Mouse (Mus musculus): Measurements from ENCODE around the gene Gabrr2. TPM values are rescaled to one million over a fixed set of nuclear protein-coding genes. Genes with fewer than 3 reads are reported as not detected.
"Not testable (repeated sequence)": the region's sequence is repeated elsewhere in the genome, so short reads cannot be mapped to it uniquely, and the experiment has no call there.

Gene Gabrr2
- polyA plus RNA-seq, 1 experiment from 2014 or later = 0.94 TPM

GRCm38 (mm10) chr4:33075776-33076524 is 13.2 kb downstream of the Gabrr2 start:
- Histone ChIP-seq H3K4me2 (replicated peaks) (no peak overlapping the region), H3K4me1 (replicated peaks; ENCODE audit: control insufficient read depth, insufficient read depth, low read length) (no peaks in the 10 kb centered on the region), H3K9me3 (ENCODE audit: control insufficient read depth, low read length) (no peaks in the 10 kb centered on the region), H3K27ac (no peak overlapping the region), H3K9ac (no peak overlapping the region), H3K27me3 (ENCODE audit: control insufficient read depth, insufficient read depth, low read length) (no peaks in the 10 kb centered on the region), H3K4me3 (replicated peaks; ENCODE audit: low read length) (no peak overlapping the region), H3K36me3 (replicated peaks; ENCODE audit: control insufficient read depth, insufficient read depth) (no peaks in the 10 kb centered on the region)
- DNase-seq (ENCODE audit: low spot score) = no peak
- WGBS = 85% methylated on average over 5 of the region's 5 CpGs
- no peak for ATAC-seq (ENCODE audit: low FRiP score)

GRCm38 (mm10) chr4:33077161-33077560 is 14.4 kb downstream of the Gabrr2 start:
- no peak overlapping the region for H3K9ac ChIP-seq
- no peaks in the 10 kb centered on the region for H3K36me3 ChIP-seq (replicated peaks; ENCODE audit: control insufficient read depth, insufficient read depth)
- H3K4me2 ChIP-seq (replicated peaks) = no peak overlapping the region
- H3K9me3 ChIP-seq (ENCODE audit: control insufficient read depth, low read length) = no peaks in the 10 kb centered on the region
- DNase-seq (ENCODE audit: low spot score) (no peak), ATAC-seq (ENCODE audit: low FRiP score) (no peak)
- 82% methylated on average over 11 of the region's 11 CpGs for WGBS
- no peaks in the 10 kb centered on the region for H3K27me3 ChIP-seq (ENCODE audit: control insufficient read depth, insufficient read depth, low read length)
- no peak overlapping the region for H3K4me3 ChIP-seq (replicated peaks; ENCODE audit: low read length)
- H3K27ac ChIP-seq = no peak overlapping the region
- no peaks in the 10 kb centered on the region for H3K4me1 ChIP-seq (replicated peaks; ENCODE audit: control insufficient read depth, insufficient read depth, low read length)

GRCm38 (mm10) chr4:33077724-33078123 is 14.9 kb downstream of the Gabrr2 start:
- Histone ChIP-seq H3K27me3 (ENCODE audit: control insufficient read depth, insufficient read depth, low read length) (no peaks in the 10 kb centered on the region), H3K4me2 (replicated peaks) (no peak overlapping the region), H3K27ac (no peak overlapping the region), H3K9ac (no peak overlapping the region), H3K36me3 (replicated peaks; ENCODE audit: control insufficient read depth, insufficient read depth) (no peaks in the 10 kb centered on the region), H3K9me3 (ENCODE audit: control insufficient read depth, low read length) (no peaks in the 10 kb centered on the region), H3K4me1 (replicated peaks; ENCODE audit: control insufficient read depth, insufficient read depth, low read length) (no peaks in the 10 kb centered on the region), H3K4me3 (replicated peaks; ENCODE audit: low read length) (no peak overlapping the region)
- DNase-seq (ENCODE audit: low spot score) (no peak), ATAC-seq (ENCODE audit: low FRiP score) (no peak)
- 65% methylated on average over 8 of the region's 8 CpGs for WGBS

GRCm38 (mm10) chr4:33078492-33078891 is 15.7 kb downstream of the Gabrr2 start:
- Histone ChIP-seq H3K27ac (no peak overlapping the region), H3K36me3 (replicated peaks; ENCODE audit: control insufficient read depth, insufficient read depth) (no peaks in the 10 kb centered on the region), H3K9me3 (ENCODE audit: control insufficient read depth, low read length) (no peaks in the 10 kb centered on the region), H3K4me2 (replicated peaks) (no peak overlapping the region), H3K27me3 (ENCODE audit: control insufficient read depth, insufficient read depth, low read length) (no peaks in the 10 kb centered on the region), H3K4me1 (replicated peaks; ENCODE audit: control insufficient read depth, insufficient read depth, low read length) (no peaks in the 10 kb centered on the region), H3K4me3 (replicated peaks; ENCODE audit: low read length) (no peak overlapping the region), H3K9ac (no peak overlapping the region)
- DNase-seq (ENCODE audit: low spot score) = no peak
- 90% methylated on average over 3 of the region's 3 CpGs for WGBS
- ATAC-seq (ENCODE audit: low FRiP score) = no peak

GRCm38 (mm10) chr4:33099118-33099694 is 36.4 kb downstream of the Gabrr2 start:
- Histone ChIP-seq H3K27me3 (ENCODE audit: control insufficient read depth, insufficient read depth, low read length) (no peaks in the 10 kb centered on the region), H3K4me2 (replicated peaks) (no peak overlapping the region), H3K4me3 (replicated peaks; ENCODE audit: low read length) (no peak overlapping the region), H3K9ac (no peak overlapping the region), H3K27ac (no peak overlapping the region), H3K9me3 (ENCODE audit: control insufficient read depth, low read length) (no peaks in the 10 kb centered on the region), H3K4me1 (replicated peaks; ENCODE audit: control insufficient read depth, insufficient read depth, low read length) (no peaks in the 10 kb centered on the region), H3K36me3 (replicated peaks; ENCODE audit: control insufficient read depth, insufficient read depth) (no peaks in the 10 kb centered on the region)
- 87% methylated on average over 6 of the region's 6 CpGs for WGBS
- DNase-seq (ENCODE audit: low spot score) = no peak
- ATAC-seq (ENCODE audit: low FRiP score) = no peak

GRCm38 (mm10) chr4:33109720-33110458 is 47.1 kb downstream of the Gabrr2 start:
- no peaks in the 10 kb centered on the region for H3K4me1 ChIP-seq (replicated peaks; ENCODE audit: control insufficient read depth, insufficient read depth, low read length)
- no peak overlapping the region for H3K27ac ChIP-seq
- no peak overlapping the region for H3K4me3 ChIP-seq (replicated peaks; ENCODE audit: low read length)
- DNase-seq (ENCODE audit: low spot score) = no peak
- no peaks in the 10 kb centered on the region for H3K27me3 ChIP-seq (ENCODE audit: control insufficient read depth, insufficient read depth, low read length)
- no peaks in the 10 kb centered on the region; the same call in 1 of the 2 replicates for H3K9me3 ChIP-seq (ENCODE audit: control insufficient read depth, low read length)
- 90% methylated on average over 14 of the region's 14 CpGs for WGBS
- no peak overlapping the region for H3K9ac ChIP-seq
- H3K36me3 ChIP-seq (replicated peaks; ENCODE audit: control insufficient read depth, insufficient read depth) = no peaks in the 10 kb centered on the region
- ATAC-seq (ENCODE audit: low FRiP score) = no peak
- H3K4me2 ChIP-seq (replicated peaks) = no peak overlapping the region

GRCm38 (mm10) chr4:33110845-33111244 is 48.0 kb downstream of the Gabrr2 start:
- H3K9ac ChIP-seq = no peak overlapping the region
- no peak overlapping the region for H3K27ac ChIP-seq
- no peaks in the 10 kb centered on the region for H3K4me1 ChIP-seq (replicated peaks; ENCODE audit: control insufficient read depth, insufficient read depth, low read length)
- DNase-seq (ENCODE audit: low spot score) = no peak
- H3K36me3 ChIP-seq (replicated peaks; ENCODE audit: control insufficient read depth, insufficient read depth) = no peaks in the 10 kb centered on the region
- H3K9me3 ChIP-seq (ENCODE audit: control insufficient read depth, low read length) = no peaks in the 10 kb centered on the region; the same call in 1 of the 2 replicates
- H3K4me3 ChIP-seq (replicated peaks; ENCODE audit: low read length) = no peak overlapping the region
- H3K4me2 ChIP-seq (replicated peaks) = no peak overlapping the region
- no peaks in the 10 kb centered on the region for H3K27me3 ChIP-seq (ENCODE audit: control insufficient read depth, insufficient read depth, low read length)
- no peak for ATAC-seq (ENCODE audit: low FRiP score)
- 84% methylated on average over 7 of the region's 7 CpGs for WGBS

GRCm38 (mm10) chr4:33111358-33111757 is 48.6 kb downstream of the Gabrr2 start:
- H3K27ac ChIP-seq = no peak overlapping the region
- 93% methylated on average over 9 of the region's 9 CpGs for WGBS
- no peak overlapping the region for H3K9ac ChIP-seq
- H3K9me3 ChIP-seq (ENCODE audit: control insufficient read depth, low read length) = no peaks in the 10 kb centered on the region; the same call in 1 of the 2 replicates
- H3K4me3 ChIP-seq (replicated peaks; ENCODE audit: low read length) = no peak overlapping the region
- no peak overlapping the region for H3K4me2 ChIP-seq (replicated peaks)
- H3K36me3 ChIP-seq (replicated peaks; ENCODE audit: control insufficient read depth, insufficient read depth) = no peaks in the 10 kb centered on the region
- ATAC-seq (ENCODE audit: low FRiP score) (no peak), DNase-seq (ENCODE audit: low spot score) (no peak)
- no peaks in the 10 kb centered on the region for H3K4me1 ChIP-seq (replicated peaks; ENCODE audit: control insufficient read depth, insufficient read depth, low read length)
- no peaks in the 10 kb centered on the region for H3K27me3 ChIP-seq (ENCODE audit: control insufficient read depth, insufficient read depth, low read length)

GRCm38 (mm10) chr4:33112866-33113265 is 50.1 kb downstream of the Gabrr2 start:
- WGBS = 95% methylated on average over 9 of the region's 14 CpGs
- DNase-seq (ENCODE audit: low spot score); H3K27me3 ChIP-seq (ENCODE audit: control insufficient read depth, insufficient read depth, low read length); ATAC-seq (ENCODE audit: low FRiP score); H3K4me2 ChIP-seq (replicated peaks); H3K4me3 ChIP-seq (replicated peaks; ENCODE audit: low read length); H3K27ac ChIP-seq; H3K4me1 ChIP-seq (replicated peaks; ENCODE audit: control insufficient read depth, insufficient read depth, low read length); H3K9me3 ChIP-seq (ENCODE audit: control insufficient read depth, low read length); H3K9ac ChIP-seq; H3K36me3 ChIP-seq (replicated peaks; ENCODE audit: control insufficient read depth, insufficient read depth): not testable (repeated sequence)

Measured in hindbrain, embryonic 14.5 days (tissue).